Mouse (Mus musculus): ENCODE data around the gene Gm14819.
"Not testable (repeated sequence)": the region's sequence is repeated elsewhere in the genome, so short reads cannot be mapped to it uniquely, and the experiment has no call there.

Gene Gm14819

DNA sequence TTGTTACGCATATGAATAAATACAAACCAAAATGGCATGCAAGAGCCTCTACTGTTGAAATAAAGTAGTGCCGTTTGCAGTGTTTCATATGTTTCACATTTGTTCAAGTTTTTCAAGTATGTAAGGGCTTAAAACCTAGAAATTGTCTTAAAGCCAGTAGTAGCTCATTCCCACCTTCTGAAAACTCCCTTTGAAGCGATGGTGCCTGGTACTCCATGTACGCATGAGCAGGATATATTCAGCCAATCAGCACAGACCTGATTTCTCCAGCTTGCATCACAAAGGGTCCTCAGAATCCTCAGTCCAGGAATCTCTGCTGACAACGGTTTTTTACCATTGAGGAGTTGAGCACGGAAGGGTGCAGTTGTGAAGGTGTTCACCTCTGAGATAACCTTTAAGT, at the start of gene Gm14819:
TSS of gene Gm14819 (plus strand) at position 301 of the 400 bp plus-strand sequence.
- not testable (repeated sequence) for DNase-seq
